Mouse (Mus musculus) cortical plate, adult 2 months (tissue): ENCODE results near the gene Ccdc136.

ENCODE experiments used
- CTCF ChIP-seq: fragments of 200-500 bp; IDR thresholded peaks from 2 replicates; pipeline ENCODE4 v1.5.1; 2011; ENCODE audit warnings: mild to moderate bottlenecking, control low read depth, low read length; ENCODE audit not compliant: insufficient read depth; ENCODE audit errors: extremely low read depth
- POLR2A ChIP-seq: fragments of 200-500 bp; IDR thresholded peaks from 2 replicates; pipeline ENCODE4 v1.6.1; 2011; ENCODE audit warnings: mild to moderate bottlenecking, low read length, control low read depth; ENCODE audit not compliant: insufficient read depth; ENCODE audit errors: extremely low read depth

DNA sequence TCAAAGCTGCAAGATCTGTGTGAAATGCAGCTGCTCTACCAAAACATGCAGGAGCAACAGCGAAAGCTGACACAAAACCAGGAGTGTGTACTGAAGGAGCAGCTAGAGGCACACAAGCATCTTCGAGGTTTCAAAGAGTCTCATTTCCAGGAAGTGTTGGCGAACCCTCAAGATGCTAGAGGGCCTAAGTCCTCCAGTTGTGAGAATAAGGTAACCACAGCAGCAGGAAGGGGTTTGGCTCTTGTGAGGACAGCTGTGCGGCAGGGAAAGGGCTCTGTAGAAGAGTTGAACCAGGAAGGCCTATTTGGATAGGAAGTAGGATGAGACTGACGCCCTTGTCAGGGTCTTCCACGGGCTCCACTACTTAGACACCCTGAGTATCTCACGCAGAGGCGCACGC, 19.3 kb downstream of the Ccdc136 start:
- TF ChIP-seq POLR2A = no peak
- TF ChIP-seq CTCF = no peak
